In the genomic region with DNA sequence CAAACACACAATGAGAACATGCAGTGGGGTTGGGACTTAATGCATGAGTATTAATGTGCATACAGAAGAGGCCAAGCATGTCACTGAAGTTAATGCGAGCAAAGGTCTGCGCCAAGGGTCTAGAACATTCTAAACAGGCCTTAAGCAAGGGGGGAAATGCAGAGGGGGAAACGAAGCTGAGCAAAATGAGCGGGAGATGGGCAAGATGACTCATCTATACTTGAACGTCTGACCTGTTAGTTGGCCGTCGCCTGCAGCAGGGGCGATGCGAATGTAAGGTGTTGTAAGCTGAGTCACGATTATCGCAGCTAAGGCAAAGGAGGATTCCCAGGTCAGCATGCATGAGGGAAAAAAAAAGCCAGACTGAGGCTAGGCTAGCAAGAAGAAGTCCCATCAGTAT, we compare ENCODE assay signal across 17 mouse cellular contexts.
DNase-seq lines count a peak whose midpoint lies in the region; ATAC-seq lines count a peak whose summit lies in the region.
"Had no signal": no experiment of that assay in that cellular context is flagged by ENCODE, and none has a peak within 500 bp of the region (broad histone marks: within the 10 kb centered on the region; RNA-seq: fewer than 3 reads in every experiment).

No protein-coding gene starts in this region.

- peak overlapping the region; percentile 48 for H3K27ac ChIP-seq in embryonic facial prominence, embryonic 10.5 days (replicated peaks)
- no peak overlapping the region for H3K27ac ChIP-seq in embryonic facial prominence, embryonic 15.5 days (replicated peaks)
- 0 out of 2 replicates have a peak overlapping the region, but pooled peaks have one; percentile 29 for H3K27ac ChIP-seq in limb, embryonic 12.5 days
- no peak overlapping the region for H3K27ac ChIP-seq in forebrain, embryonic 15.5 days (replicated peaks)
- H3K27ac ChIP-seq in forebrain, embryonic 10.5 days, result no peak overlapping the region; the same call in 1 of the 2 replicates
- H3K27ac ChIP-seq: heart, embryonic 13.5 days; hindbrain, embryonic 15.5 days had no signal

- ATAC-seq in embryonic facial prominence, embryonic 15.5 days (ENCODE audit: insufficient number of reproducible peaks, low FRiP score, low TSS enrichment, low read depth), result no peak
- no peak for ATAC-seq in limb, embryonic 12.5 days (ENCODE audit: insufficient number of reproducible peaks, insufficient read depth, low FRiP score, low TSS enrichment, low read depth)
- ATAC-seq in forebrain, embryonic 15.5 days (replicated peaks), result no peak
- ATAC-seq: forebrain, postnatal 0 days; intestine, embryonic 16.5 days had no signal

- H3K36me3 ChIP-seq in embryonic facial prominence, embryonic 10.5 days (replicated peaks), result no peaks in the 10 kb centered on the region
- H3K36me3 ChIP-seq in embryonic facial prominence, embryonic 15.5 days, result no peaks in the 10 kb centered on the region
- no peaks in the 10 kb centered on the region for H3K36me3 ChIP-seq in limb, embryonic 12.5 days
- H3K36me3 ChIP-seq in forebrain, embryonic 15.5 days, result no peaks in the 10 kb centered on the region
- no peaks in the 10 kb centered on the region for H3K36me3 ChIP-seq in forebrain, embryonic 10.5 days (replicated peaks)
- H3K36me3 ChIP-seq: heart, embryonic 13.5 days; hindbrain, embryonic 15.5 days had no signal

- H3K27me3 ChIP-seq in embryonic facial prominence, embryonic 10.5 days (replicated peaks; ENCODE audit: low read depth, poor library complexity, severe bottlenecking), result no peaks in the 10 kb centered on the region
- no peaks in the 10 kb centered on the region for H3K27me3 ChIP-seq in embryonic facial prominence, embryonic 15.5 days
- H3K27me3 ChIP-seq in limb, embryonic 12.5 days, result no peaks in the 10 kb centered on the region
- H3K27me3 ChIP-seq in forebrain, embryonic 15.5 days, result no peaks in the 10 kb centered on the region
- H3K27me3 ChIP-seq in forebrain, embryonic 10.5 days (ENCODE audit: poor library complexity, severe bottlenecking), result no peaks in the 10 kb centered on the region
- H3K27me3 ChIP-seq: heart, embryonic 13.5 days; hindbrain, embryonic 15.5 days had no signal

- WGBS in embryonic facial prominence, embryonic 10.5 days, result 74% methylated on average over 11 of the region's 11 CpGs
- 55% methylated on average over 11 of the region's 11 CpGs for WGBS in embryonic facial prominence, embryonic 15.5 days
- WGBS in limb, embryonic 12.5 days, result 63% methylated on average over 11 of the region's 11 CpGs
- WGBS in forebrain, embryonic 15.5 days, result 96% methylated on average over 11 of the region's 11 CpGs
- 85% methylated on average over 11 of the region's 11 CpGs for WGBS in forebrain, embryonic 10.5 days

- H3K9ac ChIP-seq in embryonic facial prominence, embryonic 15.5 days, result no peak overlapping the region
- H3K9ac ChIP-seq in limb, embryonic 12.5 days (replicated peaks), result no peak overlapping the region
- H3K9ac ChIP-seq in forebrain, embryonic 15.5 days (replicated peaks), result no peak overlapping the region
- H3K9ac ChIP-seq: forebrain, postnatal 0 days; heart, embryonic 13.5 days; hindbrain, embryonic 15.5 days had no signal

- H3K4me3 ChIP-seq in embryonic facial prominence, embryonic 10.5 days, result no peak overlapping the region
- no peak overlapping the region for H3K4me3 ChIP-seq in embryonic facial prominence, embryonic 15.5 days (replicated peaks)
- H3K4me3 ChIP-seq in limb, embryonic 12.5 days (replicated peaks), result no peak overlapping the region
- no peak overlapping the region for H3K4me3 ChIP-seq in forebrain, embryonic 15.5 days
- no peak overlapping the region for H3K4me3 ChIP-seq in forebrain, embryonic 10.5 days
- H3K4me3 ChIP-seq: erythroblast, embryonic 14.5 days; heart, embryonic 13.5 days; hindbrain, embryonic 15.5 days had no signal

- H3K9me3 ChIP-seq in embryonic facial prominence, embryonic 10.5 days, result no peaks in the 10 kb centered on the region
- no peaks in the 10 kb centered on the region for H3K9me3 ChIP-seq in embryonic facial prominence, embryonic 15.5 days (replicated peaks)
- H3K9me3 ChIP-seq in limb, embryonic 12.5 days, result no peaks in the 10 kb centered on the region
- H3K9me3 ChIP-seq in forebrain, embryonic 15.5 days, result no peaks in the 10 kb centered on the region
- no peaks in the 10 kb centered on the region for H3K9me3 ChIP-seq in forebrain, embryonic 10.5 days
- H3K9me3 ChIP-seq: heart, embryonic 13.5 days; hindbrain, embryonic 15.5 days had no signal

- peak; percentile 10 for DNase-seq in NIH3T3 (ENCODE audit: low read depth)
- DNase-seq in embryonic facial prominence, embryonic 10.5 days (ENCODE audit: low spot score), result peak; percentile 25
- DNase-seq in forebrain, embryonic 10.5 days (ENCODE audit: extremely low spot score, low spot score), result no peak
- DNase-seq: adrenal gland, postnatal 25 days; cerebellum, adult 2 months; cerebellum, postnatal 10 days; forebrain, postnatal 0 days; gastrocnemius, postnatal 14 days; heart, postnatal 36 days; kidney, adult 8-10 months had no signal

- peaks cover 15% of the 10 kb centered on the region for H3K4me1 ChIP-seq in embryonic facial prominence, embryonic 10.5 days
- H3K4me1 ChIP-seq in embryonic facial prominence, embryonic 15.5 days, result peaks cover 4% of the 10 kb centered on the region
- H3K4me1 ChIP-seq in limb, embryonic 12.5 days (replicated peaks), result no peaks in the 10 kb centered on the region; the same call in 1 of the 2 replicates
- H3K4me1 ChIP-seq in forebrain, embryonic 15.5 days, result no peaks in the 10 kb centered on the region
- peaks cover 13% of the 10 kb centered on the region for H3K4me1 ChIP-seq in forebrain, embryonic 10.5 days
- H3K4me1 ChIP-seq: heart, embryonic 13.5 days had no signal

- peak overlapping the region; percentile 6; the same call in 1 of the 2 replicates for H3K4me2 ChIP-seq in embryonic facial prominence, embryonic 15.5 days (replicated peaks)
- no peak overlapping the region for H3K4me2 ChIP-seq in limb, embryonic 12.5 days
- no peak overlapping the region for H3K4me2 ChIP-seq in forebrain, embryonic 15.5 days (replicated peaks)
- H3K4me2 ChIP-seq: heart, embryonic 13.5 days; hindbrain, embryonic 15.5 days had no signal

Comparison
In these comparisons a context has a peak if more than half of its experiments do, and no peak if none do; other contexts are left out.
1. H3K27ac ChIP-seq: peak in embryonic facial prominence, embryonic 10.5 days (single experiment) and limb, embryonic 12.5 days (single experiment); none in embryonic facial prominence, embryonic 15.5 days (single experiment), forebrain, embryonic 15.5 days (single experiment) and forebrain, embryonic 10.5 days (single experiment).